Mouse (Mus musculus): ENCODE measurements around the gene Kcnk3. TPM values are rescaled to one million over a fixed set of nuclear protein-coding genes. Genes with fewer than 3 reads are reported as not detected.
A peak's percentile ranks its signal among the peaks of the same experiment; 100 is the strongest.

Kcnk3 gene
- total and polyA plus RNA-seq, 2 experiments from 2014 or later, result 45.3 to 70.0 TPM

DNA sequence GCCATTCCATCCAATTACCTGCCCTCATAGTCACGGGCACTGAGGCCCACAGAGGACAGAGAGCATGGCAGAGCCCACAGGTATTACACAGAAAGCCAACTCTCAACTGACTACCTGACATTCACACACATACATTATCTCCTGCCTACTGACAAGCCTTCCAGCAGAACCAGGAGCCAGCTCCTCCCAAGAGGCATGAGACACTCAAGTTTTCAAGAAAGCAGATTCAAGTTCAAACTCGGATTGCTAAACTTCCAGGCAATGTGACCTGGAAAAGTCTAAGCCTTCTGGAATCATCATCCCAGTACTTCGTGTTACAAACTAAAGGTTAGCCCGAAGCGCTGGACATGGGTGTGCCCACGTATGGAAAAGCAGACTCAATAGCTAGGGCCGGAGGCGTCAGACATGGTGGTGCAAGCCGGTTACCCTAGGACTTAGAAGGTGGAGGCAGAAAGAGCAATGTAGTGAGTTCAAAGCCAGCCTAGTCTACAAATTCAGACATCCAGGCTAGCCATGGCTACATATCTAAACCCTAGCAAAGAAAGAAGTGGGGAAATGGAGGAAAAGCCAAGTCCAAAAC lies 33.3 kb downstream of the Kcnk3 start:
- 91% methylated on average over 9 of the region's 9 CpGs for WGBS
- no peak overlapping the region for H3K27ac ChIP-seq (ENCODE audit: low read depth)
- H3K9me3 ChIP-seq (replicated peaks; ENCODE audit: control insufficient read depth, low read length), result no peaks in the 10 kb centered on the region
- DNase-seq (ENCODE audit: low spot score) (no peak), ATAC-seq (ENCODE audit: insufficient read depth, low read depth) (no peak)
- TF ChIP-seq EP300 (IDR thresholded peaks at IDR 0.05; ENCODE audit: low read depth), result no peak
- TF ChIP-seq CTCF (IDR thresholded peaks at IDR 0.05; ENCODE audit: low read depth), result no peak
- no peak overlapping the region for H3K4me3 ChIP-seq (ENCODE audit: low read depth, low read length)
- no peaks in the 10 kb centered on the region for H3K36me3 ChIP-seq (replicated peaks; ENCODE audit: control insufficient read depth, insufficient read depth, low read length)
- peaks cover 25% of the 10 kb centered on the region for H3K4me1 ChIP-seq (ENCODE audit: control insufficient read depth, insufficient read depth)
- H3K27me3 ChIP-seq (ENCODE audit: control insufficient read depth, insufficient read depth, low read length), result peaks cover 14% of the 10 kb centered on the region
- H3K4me2 ChIP-seq (ENCODE audit: low read depth, low read length), result no peak overlapping the region
- no peak overlapping the region for H3K9ac ChIP-seq (replicated peaks; ENCODE audit: low read depth, low read length)

DNA sequence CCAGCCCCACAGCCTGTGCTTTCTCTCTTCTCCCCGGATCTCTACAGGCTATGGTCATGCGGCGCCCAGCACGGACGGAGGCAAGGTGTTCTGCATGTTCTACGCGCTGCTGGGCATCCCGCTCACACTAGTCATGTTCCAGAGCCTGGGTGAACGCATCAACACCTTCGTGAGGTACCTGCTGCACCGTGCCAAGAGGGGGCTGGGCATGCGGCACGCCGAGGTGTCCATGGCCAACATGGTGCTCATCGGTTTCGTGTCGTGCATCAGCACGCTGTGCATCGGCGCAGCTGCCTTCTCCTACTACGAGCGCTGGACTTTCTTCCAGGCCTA lies 33.8 kb downstream of the Kcnk3 start:
- Histone ChIP-seq H3K4me3 (ENCODE audit: low read depth, low read length) (peak overlapping the region; percentile 11; the same call in 1 of the 2 replicates), H3K36me3 (replicated peaks; ENCODE audit: control insufficient read depth, insufficient read depth, low read length) (no peaks in the 10 kb centered on the region), H3K27ac (ENCODE audit: low read depth) (no peak overlapping the region), H3K4me1 (ENCODE audit: control insufficient read depth, insufficient read depth) (peaks cover 30% of the 10 kb centered on the region), H3K9me3 (replicated peaks; ENCODE audit: control insufficient read depth, low read length) (no peaks in the 10 kb centered on the region), H3K9ac (replicated peaks; ENCODE audit: low read depth, low read length) (no peak overlapping the region), H3K27me3 (ENCODE audit: control insufficient read depth, insufficient read depth, low read length) (peaks cover 14% of the 10 kb centered on the region), H3K4me2 (ENCODE audit: low read depth, low read length) (no peak overlapping the region; the same call in 1 of the 2 replicates)
- ATAC-seq (ENCODE audit: insufficient read depth, low read depth) (no peak), DNase-seq (ENCODE audit: low spot score) (no peak)
- 68% methylated on average over 22 of the region's 22 CpGs for WGBS
- TF ChIP-seq EP300 (IDR thresholded peaks at IDR 0.05; ENCODE audit: low read depth), result no peak
- no peak for TF ChIP-seq CTCF (IDR thresholded peaks at IDR 0.05; ENCODE audit: low read depth)

DNA sequence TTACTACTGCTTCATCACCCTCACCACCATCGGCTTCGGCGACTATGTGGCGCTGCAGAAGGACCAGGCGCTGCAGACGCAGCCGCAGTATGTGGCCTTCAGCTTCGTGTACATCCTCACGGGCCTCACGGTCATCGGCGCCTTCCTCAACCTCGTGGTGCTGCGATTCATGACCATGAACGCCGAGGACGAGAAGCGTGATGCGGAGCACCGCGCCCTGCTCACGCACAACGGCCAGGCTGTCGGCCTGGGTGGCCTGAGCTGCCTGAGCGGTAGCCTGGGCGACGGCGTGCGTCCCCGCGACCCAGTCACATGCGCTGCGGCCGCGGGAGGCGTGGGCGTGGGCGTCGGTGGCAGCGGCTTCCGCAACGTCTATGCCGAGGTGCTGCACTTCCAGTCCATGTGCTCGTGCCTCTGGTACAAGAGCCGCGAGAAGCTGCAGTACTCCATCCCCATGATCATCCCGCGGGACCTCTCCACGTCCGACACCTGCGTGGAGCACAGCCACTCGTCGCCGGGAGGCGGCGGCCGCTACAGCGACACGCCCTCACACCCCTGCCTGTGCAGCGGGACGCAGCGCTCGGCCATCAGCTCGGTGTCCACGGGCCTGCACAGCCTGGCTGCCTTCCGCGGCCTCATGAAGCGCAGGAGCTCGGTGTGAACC lies 34.3 kb downstream of the Kcnk3 start:
- Histone ChIP-seq H3K4me3 (ENCODE audit: low read depth, low read length) (peak overlapping the region; percentile 11), H3K9me3 (replicated peaks; ENCODE audit: control insufficient read depth, low read length) (no peaks in the 10 kb centered on the region), H3K9ac (replicated peaks; ENCODE audit: low read depth, low read length) (0 out of 2 replicates have a peak overlapping the region, but pooled peaks have one; percentile 3), H3K36me3 (replicated peaks; ENCODE audit: control insufficient read depth, insufficient read depth, low read length) (no peaks in the 10 kb centered on the region), H3K4me2 (ENCODE audit: low read depth, low read length) (peak overlapping the region; percentile 34), H3K27ac (ENCODE audit: low read depth) (no peak overlapping the region), H3K4me1 (ENCODE audit: control insufficient read depth, insufficient read depth) (peaks cover 33% of the 10 kb centered on the region), H3K27me3 (ENCODE audit: control insufficient read depth, insufficient read depth, low read length) (peaks cover 14% of the 10 kb centered on the region)
- TF ChIP-seq EP300 (IDR thresholded peaks at IDR 0.05; ENCODE audit: low read depth) (no peak), CTCF (IDR thresholded peaks at IDR 0.05; ENCODE audit: low read depth) (no peak)
- ATAC-seq (ENCODE audit: insufficient read depth, low read depth) (no peak), DNase-seq (ENCODE audit: low spot score) (no peak)
- WGBS, result 23% methylated on average over 69 of the region's 69 CpGs

DNA sequence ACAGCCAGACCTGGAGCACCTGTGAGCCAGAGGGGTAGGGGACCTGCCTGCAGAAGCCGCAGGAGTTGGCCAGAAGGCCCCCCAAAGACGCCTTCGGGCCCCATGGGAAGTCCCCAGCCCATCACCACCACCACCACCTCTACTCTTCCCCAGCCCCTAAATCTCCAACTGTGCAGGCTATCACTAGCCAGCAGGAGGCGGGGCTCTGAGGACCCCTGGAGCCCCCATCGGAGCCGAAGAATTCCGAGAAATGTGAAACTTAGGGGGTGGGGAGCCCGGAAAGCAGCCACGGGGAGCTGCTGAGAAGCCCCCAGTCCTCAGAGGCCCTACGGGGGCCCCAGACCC lies 34.8 kb downstream of the Kcnk3 start:
- ATAC-seq (ENCODE audit: insufficient read depth, low read depth) (no peak), DNase-seq (ENCODE audit: low spot score) (no peak)
- H3K4me1 ChIP-seq (ENCODE audit: control insufficient read depth, insufficient read depth), result peaks cover 28% of the 10 kb centered on the region
- WGBS, result 27% methylated on average over 10 of the region's 10 CpGs
- 0 out of 2 replicates have a peak overlapping the region, but pooled peaks have one; percentile 3 for H3K9ac ChIP-seq (replicated peaks; ENCODE audit: low read depth, low read length)
- H3K9me3 ChIP-seq (replicated peaks; ENCODE audit: control insufficient read depth, low read length), result no peaks in the 10 kb centered on the region
- no peak overlapping the region for H3K27ac ChIP-seq (ENCODE audit: low read depth)
- peaks cover 14% of the 10 kb centered on the region for H3K27me3 ChIP-seq (ENCODE audit: control insufficient read depth, insufficient read depth, low read length)
- TF ChIP-seq CTCF (IDR thresholded peaks at IDR 0.05; ENCODE audit: low read depth), result no peak
- no peak for TF ChIP-seq EP300 (IDR thresholded peaks at IDR 0.05; ENCODE audit: low read depth)
- H3K4me3 ChIP-seq (ENCODE audit: low read depth, low read length), result peak overlapping the region; percentile 11
- H3K36me3 ChIP-seq (replicated peaks; ENCODE audit: control insufficient read depth, insufficient read depth, low read length), result no peaks in the 10 kb centered on the region
- peak overlapping the region; percentile 34 for H3K4me2 ChIP-seq (ENCODE audit: low read depth, low read length)

DNA sequence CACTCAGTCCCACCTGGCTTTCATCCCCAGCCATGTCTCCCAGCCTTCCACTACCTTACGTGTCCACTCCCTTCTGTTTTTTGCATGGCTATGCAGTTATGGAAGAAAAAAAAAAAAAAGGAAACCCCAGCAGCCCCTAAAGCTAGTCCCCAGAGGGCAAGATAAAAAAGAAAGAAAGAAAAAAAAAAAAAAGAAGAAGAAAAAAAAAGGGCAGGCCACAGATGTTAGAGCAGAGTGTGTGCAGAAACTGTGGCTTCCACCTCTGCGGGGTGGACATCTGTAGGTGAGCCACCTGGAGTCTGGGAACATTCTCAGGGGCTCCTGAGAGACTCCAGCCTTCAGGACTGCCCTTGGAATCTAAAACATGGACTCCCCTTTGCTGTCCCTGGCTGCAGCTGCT lies 35.4 kb downstream of the Kcnk3 start:
- Histone ChIP-seq H3K4me3 (ENCODE audit: low read depth, low read length) (no peak overlapping the region), H3K4me2 (ENCODE audit: low read depth, low read length) (no peak overlapping the region), H3K9me3 (replicated peaks; ENCODE audit: control insufficient read depth, low read length) (no peaks in the 10 kb centered on the region), H3K9ac (replicated peaks; ENCODE audit: low read depth, low read length) (no peak overlapping the region), H3K27ac (ENCODE audit: low read depth) (no peak overlapping the region), H3K4me1 (ENCODE audit: control insufficient read depth, insufficient read depth) (peaks cover 22% of the 10 kb centered on the region), H3K27me3 (ENCODE audit: control insufficient read depth, insufficient read depth, low read length) (peaks cover 14% of the 10 kb centered on the region), H3K36me3 (replicated peaks; ENCODE audit: control insufficient read depth, insufficient read depth, low read length) (no peaks in the 10 kb centered on the region)
- TF ChIP-seq CTCF (IDR thresholded peaks at IDR 0.05; ENCODE audit: low read depth), result no peak
- 84% methylated on average over 2 of the region's 2 CpGs for WGBS
- DNase-seq (ENCODE audit: low spot score) (no peak), ATAC-seq (ENCODE audit: insufficient read depth, low read depth) (no peak)

DNA sequence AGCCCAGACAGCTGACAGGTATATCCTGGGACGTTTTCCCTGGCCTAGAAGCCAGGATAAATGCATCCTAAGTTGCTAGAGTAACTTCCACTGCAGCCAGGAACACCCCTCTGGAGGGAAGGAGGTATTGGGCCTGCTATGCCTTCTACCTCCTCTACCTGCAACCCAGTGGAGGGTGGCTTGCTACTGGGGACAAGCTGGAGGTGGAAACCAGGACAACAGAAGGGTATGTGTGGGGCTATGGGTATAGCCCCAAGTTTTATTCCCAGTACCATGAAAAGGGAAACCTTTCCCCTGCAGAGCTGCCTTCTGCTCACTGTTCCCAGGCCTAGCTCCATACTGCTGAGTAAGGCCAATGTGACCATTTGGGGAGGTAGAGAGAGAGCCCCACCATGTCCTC lies 36.3 kb downstream of the Kcnk3 start:
- WGBS, result 59% methylated on average over 1 of the region's 1 CpGs
- Histone ChIP-seq H3K4me1 (ENCODE audit: control insufficient read depth, insufficient read depth) (peaks cover 20% of the 10 kb centered on the region), H3K9ac (replicated peaks; ENCODE audit: low read depth, low read length) (no peak overlapping the region), H3K36me3 (replicated peaks; ENCODE audit: control insufficient read depth, insufficient read depth, low read length) (no peaks in the 10 kb centered on the region), H3K27ac (ENCODE audit: low read depth) (no peak overlapping the region), H3K4me3 (ENCODE audit: low read depth, low read length) (no peak overlapping the region), H3K4me2 (ENCODE audit: low read depth, low read length) (no peak overlapping the region), H3K9me3 (replicated peaks; ENCODE audit: control insufficient read depth, low read length) (no peaks in the 10 kb centered on the region), H3K27me3 (ENCODE audit: control insufficient read depth, insufficient read depth, low read length) (peaks cover 14% of the 10 kb centered on the region)
- TF ChIP-seq CTCF (IDR thresholded peaks at IDR 0.05; ENCODE audit: low read depth) (no peak), EP300 (IDR thresholded peaks at IDR 0.05; ENCODE audit: low read depth) (no peak)
- ATAC-seq (ENCODE audit: insufficient read depth, low read depth) (no peak), DNase-seq (ENCODE audit: low spot score) (no peak)
